Mouse (Mus musculus) T-helper 2 cell (primary cell): Measurements from ENCODE around the gene Acsm2.
"Not testable (repeated sequence)": the region's sequence is repeated elsewhere in the genome, so short reads cannot be mapped to it uniquely, and the experiment has no call there.

Experiments
- in situ Hi-C: fragments of 300-600 bp; cut with MboI, MseI; formaldehyde crosslinking; loops from one replicate; pipeline ENCODE4 v1.15.1; 2025; ENCODE audit warnings: high pct_unique_total_duplicates

Gene Acsm2

DNA sequence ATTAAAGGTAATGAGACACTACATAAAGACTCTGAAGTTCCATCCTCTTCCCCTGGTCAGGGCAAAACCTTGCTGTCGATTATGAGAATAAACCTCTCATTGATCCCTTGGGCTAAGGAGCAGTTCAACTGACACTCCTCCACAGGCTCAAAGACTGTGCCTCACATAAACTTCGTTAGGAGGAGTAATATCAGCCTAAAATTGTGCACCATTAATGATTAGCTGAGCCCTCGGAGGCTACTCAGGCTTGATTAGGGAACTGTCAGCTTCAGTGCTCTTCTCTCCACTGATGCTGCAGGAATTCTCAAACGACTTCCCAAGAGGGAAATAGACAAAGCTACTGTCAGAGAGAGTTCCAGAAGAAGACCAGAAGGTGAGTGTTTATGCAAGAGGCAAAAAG is 7.3 kb downstream of the Acsm2 start:
- in situ Hi-C loops: no loop called here

- in situ Hi-C loops: not testable (repeated sequence)
Measured at GRCm38 (mm10) chr7:119562476-119562875, 8.3 kb downstream of the Acsm2 start.

- in situ Hi-C loops: no loop called here
Measured at GRCm38 (mm10) chr7:119594530-119595107, 40.5 kb downstream of the Acsm2 start.

- in situ Hi-C loops: no loop called here
Measured at GRCm38 (mm10) chr7:119595306-119595705, 41.2 kb downstream of the Acsm2 start.

- in situ Hi-C loops: no loop called here
Measured at GRCm38 (mm10) chr7:119596536-119596935, 42.4 kb downstream of the Acsm2 start.

- in situ Hi-C loops: no loop called here
Measured at GRCm38 (mm10) chr7:119601195-119601953, 47.2 kb downstream of the Acsm2 start.

GRCm38 (mm10) chr7:119601954-119602317 is 47.8 kb downstream of the Acsm2 start:
- in situ Hi-C loops: no loop called here

- in situ Hi-C loops: no loop called here
Measured at GRCm38 (mm10) chr7:119604903-119605483, 50.9 kb downstream of the Acsm2 start.

DNA sequence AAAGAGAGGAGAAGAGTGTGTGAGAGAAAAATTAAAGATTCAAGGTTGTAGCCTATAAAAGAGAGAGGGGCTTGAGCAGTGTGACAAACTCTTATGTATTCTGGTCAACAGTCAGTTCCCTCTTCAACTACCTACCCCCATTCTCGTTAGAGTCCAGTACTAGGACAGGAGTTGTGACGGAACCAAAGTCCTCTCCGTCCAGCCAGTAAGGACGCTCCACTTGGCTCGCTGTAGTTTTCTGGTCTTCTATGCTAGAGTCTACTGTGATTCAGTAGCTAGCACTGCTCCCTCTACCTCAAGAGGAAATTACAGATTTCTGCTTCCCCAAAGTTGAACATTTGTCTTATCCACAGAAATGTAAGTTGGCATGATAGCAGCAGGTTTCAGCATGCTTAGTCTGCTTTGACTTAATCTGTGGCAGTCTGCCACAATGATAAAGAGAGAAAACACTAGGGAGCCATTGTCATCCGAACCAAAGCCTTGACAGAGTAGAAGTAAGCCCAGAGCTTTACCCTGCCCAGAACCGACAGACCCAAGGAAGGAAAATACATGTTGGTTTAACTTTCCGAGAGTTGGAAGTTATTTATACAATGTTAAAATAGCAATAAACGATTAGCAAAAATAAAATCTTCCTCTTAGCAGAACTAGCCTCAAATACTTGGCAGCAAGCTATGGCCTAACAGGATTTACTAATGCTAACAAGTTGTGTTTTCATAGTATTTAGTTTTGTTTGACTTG is 52.0 kb downstream of the Acsm2 start:
- in situ Hi-C loops: no loop called here

- in situ Hi-C loops: no loop called here
Measured at GRCm38 (mm10) chr7:119606664-119607076, 52.5 kb downstream of the Acsm2 start, which contains the start of gene Acsm1. Gene Acsm1, plus strand, starts transcription at chr7:119607026.

- in situ Hi-C loops: no loop called here
Measured at GRCm38 (mm10) chr7:119607796-119608515, 53.8 kb downstream of the Acsm2 start.

GRCm38 (mm10) chr7:119616531-119616930 is 62.4 kb downstream of the Acsm2 start:
- in situ Hi-C loops: no loop called here

DNA sequence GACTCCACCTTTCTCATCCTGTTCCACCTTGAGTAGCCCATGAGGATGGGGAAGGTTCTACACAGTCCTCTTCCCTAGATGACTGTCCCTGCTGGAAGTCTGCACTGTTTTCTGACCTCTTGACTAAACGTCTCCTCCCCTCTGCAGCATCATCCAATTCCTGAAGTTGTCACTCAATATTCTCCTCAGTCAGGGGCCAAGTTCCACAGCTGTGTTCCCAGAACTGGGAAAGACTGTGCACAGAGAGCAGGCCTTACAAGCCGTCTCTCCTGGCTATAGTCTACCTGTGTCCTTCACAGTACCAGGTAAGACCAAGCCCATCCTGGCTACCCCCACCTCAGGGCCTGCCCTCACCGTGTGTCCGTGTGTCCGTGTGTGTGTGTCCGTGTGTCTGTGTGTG is 63.5 kb downstream of the Acsm2 start:
- in situ Hi-C loops: no loop called here

GRCm38 (mm10) chr7:119618209-119618935 is 64.2 kb downstream of the Acsm2 start:
- in situ Hi-C loops: no loop called here

- in situ Hi-C loops: no loop called here
Measured at GRCm38 (mm10) chr7:119620157-119620556, 66.0 kb downstream of the Acsm2 start.

- in situ Hi-C loops: no loop called here
Measured at GRCm38 (mm10) chr7:119638773-119639172, 84.6 kb downstream of the Acsm2 start.

- in situ Hi-C loops: no loop called here
Measured at GRCm38 (mm10) chr7:119642307-119642706, 88.2 kb downstream of the Acsm2 start.
